Mouse (Mus musculus): ENCODE measurements around the gene Tmem132c.
A peak's percentile ranks its signal among the peaks of the same experiment; 100 is the strongest.

The Tmem132c gene

GRCm38 (mm10) chr5:127241136-127241924 lies at the start of gene Tmem132c:
Gene Tmem132c (plus strand): TSS chr5:127241808.
- peak; percentile 70 for DNase-seq

GRCm38 (mm10) chr5:127191881-127192280 lies 49.7 kb upstream of the Tmem132c start:
- DNase-seq, result peak; percentile 44

DNA sequence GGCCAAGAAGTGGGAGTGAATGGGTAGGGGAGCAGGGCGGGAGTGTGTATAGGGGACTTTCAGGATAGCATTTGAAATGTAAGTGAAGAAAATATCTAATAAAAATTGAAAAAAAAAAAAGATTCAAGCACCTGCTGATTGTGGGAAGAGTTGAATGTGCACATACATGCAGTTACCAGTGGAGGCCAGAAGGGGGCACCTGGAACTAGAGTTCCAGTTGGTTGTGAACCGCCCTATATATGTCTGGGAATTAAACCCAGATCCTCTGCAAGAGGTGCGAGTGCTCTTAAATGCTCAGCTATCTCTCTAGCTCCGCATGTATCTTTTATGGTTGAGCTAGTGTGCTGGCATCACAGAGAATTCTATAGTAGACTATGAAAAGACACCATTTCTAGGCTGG lies 42.8 kb upstream of the Tmem132c start:
- DNase-seq, result no peak

- no peak for DNase-seq
Observed at GRCm38 (mm10) chr5:127204881-127205280, 36.7 kb upstream of the Tmem132c start.

DNA sequence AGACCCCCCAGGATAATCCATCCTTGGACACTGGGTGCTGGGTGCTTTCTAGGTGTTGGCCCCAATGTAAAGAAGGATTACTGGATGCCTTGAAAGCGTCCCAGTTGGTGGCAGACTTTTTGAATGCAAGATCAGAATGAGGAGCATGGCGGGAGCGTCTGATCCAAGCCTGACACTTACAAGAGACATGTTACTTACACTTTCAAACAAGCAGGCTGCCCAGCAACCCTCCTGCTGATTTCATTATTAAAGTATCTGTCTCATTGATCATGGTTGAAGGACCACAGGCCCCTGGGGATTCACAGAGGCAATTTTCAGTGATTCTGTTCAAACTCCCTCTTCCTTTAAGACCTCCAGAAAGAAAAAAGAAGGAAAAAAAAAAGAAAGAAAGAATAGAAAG lies 25.2 kb upstream of the Tmem132c start:
- no peak for DNase-seq

GRCm38 (mm10) chr5:127217725-127218124 lies 23.9 kb upstream of the Tmem132c start:
- DNase-seq, result no peak

- DNase-seq, result no peak
Observed at GRCm38 (mm10) chr5:127227929-127228595, 13.5 kb upstream of the Tmem132c start.

- DNase-seq, result no peak
Observed at GRCm38 (mm10) chr5:127234715-127235114, 6.9 kb upstream of the Tmem132c start.

- peak; percentile 58 for DNase-seq
Observed at GRCm38 (mm10) chr5:127235203-127235602, 6.4 kb upstream of the Tmem132c start.

GRCm38 (mm10) chr5:127239706-127240105 lies 1.9 kb upstream of the Tmem132c start:
- DNase-seq, result no peak

DNA sequence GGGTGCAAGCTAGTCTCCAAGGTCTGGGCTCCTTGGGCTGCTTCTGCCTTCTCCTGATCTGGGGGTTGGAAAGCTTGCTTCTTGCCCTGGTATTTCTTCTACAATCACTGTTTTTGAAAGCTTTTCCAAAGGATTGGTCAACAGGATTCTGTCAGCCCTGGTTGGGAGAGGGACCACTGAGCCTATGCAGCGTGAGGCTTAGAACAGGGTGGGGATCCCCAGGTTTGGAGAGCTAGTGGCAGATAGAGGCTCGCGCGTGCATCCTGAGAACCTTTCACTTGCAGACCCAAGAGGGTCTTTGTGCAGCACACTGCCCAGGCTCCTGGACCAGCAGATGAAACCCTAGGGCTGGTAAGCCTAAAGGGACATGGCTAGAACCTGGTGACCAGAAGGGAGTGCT lies 962 bp upstream of the Tmem132c start:
- no peak for DNase-seq

DNA sequence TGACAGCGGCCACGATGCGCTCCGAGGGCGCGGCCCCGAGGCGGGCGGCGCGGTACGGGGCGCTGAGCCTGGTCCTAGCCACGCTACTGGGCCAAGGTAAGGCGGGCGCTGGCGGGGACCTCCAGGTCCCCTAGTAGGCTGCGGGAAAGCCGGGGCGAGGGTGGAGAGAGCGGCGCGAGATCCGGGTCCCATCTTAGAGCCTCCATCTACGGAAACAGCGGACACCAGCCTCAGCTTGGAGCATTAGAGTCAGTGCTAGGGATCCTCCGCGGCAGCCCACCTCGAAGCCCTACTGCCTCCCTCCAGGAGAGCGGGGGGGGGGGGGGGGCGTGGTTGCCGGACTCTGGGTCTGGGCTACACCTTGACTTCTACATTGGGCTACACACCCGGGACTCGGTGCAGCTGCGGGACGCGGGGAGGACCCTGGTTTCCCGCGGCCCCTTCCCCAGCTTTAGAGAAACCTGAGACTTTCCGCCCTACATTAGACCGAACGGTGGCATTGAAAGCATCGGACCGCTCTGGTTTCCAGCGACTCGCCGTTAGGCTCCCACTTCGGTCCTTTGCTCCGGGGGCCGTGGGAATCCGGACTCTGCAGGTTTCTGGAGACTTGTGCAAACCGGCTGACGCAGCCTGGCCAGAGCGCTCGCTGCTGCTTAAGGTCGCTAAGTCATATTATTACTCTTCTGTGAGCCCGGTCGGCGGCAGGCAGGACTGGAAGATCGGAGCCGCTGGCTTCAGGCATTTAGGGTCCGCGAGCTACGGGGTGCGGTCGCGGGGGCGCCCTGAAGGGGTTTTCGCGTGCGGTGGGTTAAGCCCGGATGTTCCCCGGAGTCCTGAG lies 536 bp downstream of the Tmem132c start:
- no peak for DNase-seq

GRCm38 (mm10) chr5:127242763-127243160 lies 1.2 kb downstream of the Tmem132c start:
- no peak for DNase-seq

GRCm38 (mm10) chr5:127243209-127243608 lies 1.6 kb downstream of the Tmem132c start:
- no peak for DNase-seq

- DNase-seq, result no peak
Observed at GRCm38 (mm10) chr5:127243611-127244010, 2.0 kb downstream of the Tmem132c start.

- DNase-seq, result no peak
Observed at GRCm38 (mm10) chr5:127253263-127253662, 11.7 kb downstream of the Tmem132c start.

GRCm38 (mm10) chr5:127256947-127257610 lies 15.5 kb downstream of the Tmem132c start:
- DNase-seq, result no peak

DNA sequence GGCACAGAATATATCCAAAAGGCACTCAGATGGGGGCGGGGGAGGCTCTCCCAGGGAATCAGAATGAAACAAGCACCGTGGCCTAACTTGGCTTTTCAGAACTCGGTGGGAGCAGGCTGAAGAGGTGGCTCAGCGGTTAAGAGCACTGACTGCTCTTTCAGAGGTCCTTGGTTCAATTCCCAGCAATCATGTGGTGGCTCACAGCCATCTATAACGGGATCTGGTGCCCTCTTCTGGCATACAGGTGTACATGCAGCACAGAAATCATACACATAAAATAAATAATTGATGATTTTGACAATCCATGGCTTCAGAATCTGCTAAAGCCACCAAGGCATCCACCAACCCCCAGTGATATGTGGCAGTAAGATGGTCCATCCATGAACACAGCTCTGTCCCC lies 20.5 kb downstream of the Tmem132c start:
- DNase-seq, result no peak

DNA sequence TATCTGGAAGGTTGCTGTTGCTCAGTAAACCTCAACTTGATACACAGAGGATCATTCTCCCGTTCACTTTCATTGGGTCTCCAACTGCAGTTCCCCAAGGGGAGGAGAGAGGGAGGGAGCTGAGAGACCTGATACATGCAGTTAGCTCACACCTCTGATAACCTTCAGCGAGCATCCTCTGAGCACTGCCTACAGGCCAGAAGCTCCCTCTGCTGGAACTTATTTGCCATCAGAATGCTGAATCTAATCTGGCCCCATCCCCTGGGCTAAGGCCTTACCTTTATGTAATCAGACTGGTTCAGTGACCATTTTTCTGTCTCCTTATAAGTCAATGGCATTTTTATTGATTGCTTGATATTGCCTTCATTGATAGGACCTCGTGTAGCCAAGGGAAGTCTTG lies 29.5 kb downstream of the Tmem132c start:
- DNase-seq, result no peak

- no peak for DNase-seq
Observed at GRCm38 (mm10) chr5:127279462-127279861, 37.9 kb downstream of the Tmem132c start.

GRCm38 (mm10) chr5:127281186-127281585 lies 39.6 kb downstream of the Tmem132c start:
- DNase-seq, result no peak

GRCm38 (mm10) chr5:127282539-127283123 lies 41.0 kb downstream of the Tmem132c start:
- no peak for DNase-seq
